Mouse (Mus musculus): ENCODE measurements at regions not wholly inside any gene's neighbourhood (a gene's known extent, or its start where the extent isn't known, plus 50 kb on each side); places are given as distances from the start of the nearest gene placed in this dataset.

- no peak for TF ChIP-seq CTCF (IDR thresholded peaks at IDR 0.05; ENCODE audit: borderline replicate concordance, control insufficient read depth, extremely low read depth, insufficient read depth, low read length, poor library complexity)
- no peak for TF ChIP-seq POLR2A (IDR thresholded peaks at IDR 0.05; ENCODE audit: control insufficient read depth, extremely low read depth, insufficient read depth, low read length, poor library complexity)
Observed at GRCm38 (mm10) chr14:102302826-102303225, 573.1 kb downstream of the Lmo7 start.

Measured in thymus, adult 2 months (tissue).